Mouse (Mus musculus) lung, adult 2 months (tissue): ENCODE data around the gene Fbxo6.

Experiments
- CTCF ChIP-seq: fragments of 200-500 bp; IDR thresholded peaks from 2 replicates; pipeline ENCODE4 v1.5.1; 2011; ENCODE audit warnings: mild to moderate bottlenecking, low read length, control low read depth; ENCODE audit not compliant: insufficient read depth
- POLR2A ChIP-seq: fragments of 200-500 bp; IDR thresholded peaks from 2 replicates; pipeline ENCODE4 v1.6.1; 2011; ENCODE audit warnings: low read depth, mild to moderate bottlenecking, control low read depth, low read length, borderline replicate concordance; ENCODE audit errors: extremely low read depth

- no peak for TF ChIP-seq CTCF
- TF ChIP-seq POLR2A, result no peak
Observed at GRCm38 (mm10) chr4:148173811-148174494, 22.0 kb upstream of the Fbxo6 start.
